Mouse (Mus musculus): Measurements from ENCODE around the gene Slc16a5.

The Slc16a5 gene

GRCm38 (mm10) chr11:115513271-115514237 lies 51.3 kb downstream of the Slc16a5 start:
- DNase-seq (ENCODE audit: low spot score in 2 of 2), result peak in 1 of 2 experiments; percentile 33

GRCm38 (mm10) chr11:115514238-115514663 lies 52.0 kb downstream of the Slc16a5 start, which contains the start of gene Jpt1:
Jpt1 (minus strand) TSS chr11:115514387.
- DNase-seq (ENCODE audit: low spot score in 2 of 2), result peak; percentile 95 to 96

GRCm38 (mm10) chr11:115515021-115515420 lies 52.7 kb downstream of the Slc16a5 start:
- DNase-seq (ENCODE audit: low spot score in 2 of 2), result no peak

GRCm38 (mm10) chr11:115516942-115517341 lies 54.7 kb downstream of the Slc16a5 start:
- DNase-seq (ENCODE audit: low spot score in 2 of 2), result no peak

GRCm38 (mm10) chr11:115518693-115519092 lies 56.4 kb downstream of the Slc16a5 start:
- no peak for DNase-seq (ENCODE audit: low spot score in 2 of 2)

GRCm38 (mm10) chr11:115519581-115519980 lies 57.3 kb downstream of the Slc16a5 start:
- DNase-seq (ENCODE audit: low spot score in 2 of 2), result no peak

- DNase-seq (ENCODE audit: low spot score in 2 of 2), result no peak
Measured at GRCm38 (mm10) chr11:115520218-115520617, 57.9 kb downstream of the Slc16a5 start.

- DNase-seq (ENCODE audit: low spot score in 2 of 2), result no peak
Measured at GRCm38 (mm10) chr11:115521080-115521479, 58.8 kb downstream of the Slc16a5 start.

GRCm38 (mm10) chr11:115522238-115522637 lies 60.0 kb downstream of the Slc16a5 start:
- no peak for DNase-seq (ENCODE audit: low spot score in 2 of 2)

GRCm38 (mm10) chr11:115522703-115523102 lies 60.4 kb downstream of the Slc16a5 start:
- DNase-seq (ENCODE audit: low spot score in 2 of 2), result no peak

Measured in frontal cortex, postnatal 10 days (tissue).